Mouse (Mus musculus) hematopoietic stem cell, adult 5-6 weeks (primary cell): ENCODE results near the gene Tnk1. TPM values are rescaled to one million over a fixed set of nuclear protein-coding genes. Genes with fewer than 3 reads are reported as not detected.

Source experiments
- ATAC-seq, 2 experiments: fragments of 125-278 bp in 1 of 2; replicated peaks in 1 of 2; 2 replicates each; pipeline ENCODE4 v1.8.0; 2016 to 2017; ENCODE audit warnings: inconsistent platforms in 2 of 2, mild to moderate bottlenecking in 2 of 2, moderate number of reproducible peaks in 2 of 2, low read depth in 1 of 2, moderate TSS enrichment in 1 of 2; ENCODE audit not compliant: low FRiP score in 2 of 2, poor library complexity in 2 of 2, severe bottlenecking in 2 of 2, insufficient read depth in 1 of 2, low TSS enrichment in 1 of 2
- total RNA-seq: library from RNA; stranded (forward); fragments of 172-1452, 232-1000 nt; gene quantifications from 2 replicates; pipeline ENCODE4 v1.2.3, GENCODE M21; 2017

Gene Tnk1
- total RNA-seq = 0.50 and 4.4 TPM in 2 replicates

GRCm38 (mm10) chr11:69858113-69858998, at the start of gene Tnk1:
Gene Tnk1 (minus strand): TSS chr11:69858730.
- no peak for ATAC-seq

- no peak for ATAC-seq
These were observed 45.8 kb upstream of the Tnk1 start for GRCm38 (mm10) chr11:69904311-69904710.

GRCm38 (mm10) chr11:69902972-69903371, 44.4 kb upstream of the Tnk1 start:
- ATAC-seq = no peak

GRCm38 (mm10) chr11:69901993-69902392, 43.5 kb upstream of the Tnk1 start:
- ATAC-seq = no peak

GRCm38 (mm10) chr11:69901406-69901846, 42.9 kb upstream of the Tnk1 start:
- ATAC-seq = peak; percentile 82

GRCm38 (mm10) chr11:69900471-69901405, 42.2 kb upstream of the Tnk1 start, which contains the start of the genes 2810408A11Rik and Neurl4:
Gene 2810408A11Rik (minus strand): TSS chr11:69900987.
Gene Neurl4 (plus strand): TSS chr11:69901072.
- ATAC-seq = peak; percentile 89 to 92

GRCm38 (mm10) chr11:69899870-69900269, 41.3 kb upstream of the Tnk1 start:
- no peak for ATAC-seq

- ATAC-seq = peak; percentile 29 to 44; a peak in 1 of 4 replicates
These were observed 36.8 kb upstream of the Tnk1 start, which contains the start of gene Acap1 for GRCm38 (mm10) chr11:69895291-69895690. Gene Acap1 (minus strand): TSS chr11:69895539.

GRCm38 (mm10) chr11:69894671-69895070, 36.1 kb upstream of the Tnk1 start:
- peak; percentile 90 to 97 for ATAC-seq

GRCm38 (mm10) chr11:69891482-69891881, 33.0 kb upstream of the Tnk1 start:
- no peak for ATAC-seq

- ATAC-seq = no peak
These were observed 28.5 kb upstream of the Tnk1 start for GRCm38 (mm10) chr11:69886907-69887635.

- ATAC-seq = no peak
These were observed 26.1 kb upstream of the Tnk1 start for GRCm38 (mm10) chr11:69884663-69885062.

GRCm38 (mm10) chr11:69884240-69884639, 25.7 kb upstream of the Tnk1 start:
- ATAC-seq = no peak

GRCm38 (mm10) chr11:69883527-69884151, 25.1 kb upstream of the Tnk1 start:
- no peak for ATAC-seq

- no peak for ATAC-seq
These were observed 24.5 kb upstream of the Tnk1 start for GRCm38 (mm10) chr11:69883066-69883465.

GRCm38 (mm10) chr11:69881787-69882670, 23.5 kb upstream of the Tnk1 start:
- no peak for ATAC-seq
